Mouse (Mus musculus): ENCODE data around the gene Rab3gap1. TPM values are rescaled to one million over a fixed set of nuclear protein-coding genes. Genes with fewer than 3 reads are reported as not detected.

The Rab3gap1 gene
- total RNA-seq, 2 experiments from 2014 or later: 25.0 to 26.6 TPM

- H3K4me3 ChIP-seq: no peak overlapping the region
- TF ChIP-seq CTCF (IDR thresholded peaks at IDR 0.05): no peak
- no peak overlapping the region; the same call in 1 of the 2 replicates for H3K27ac ChIP-seq
- intact Hi-C loops (cut with DNase I): no loop called here
- DNase-seq: no peak
Observed at GRCm38 (mm10) chr1:127974082-127974481, 105.5 kb downstream of the Rab3gap1 start.

GRCm38 (mm10) chr1:127975676-127976075, 107.1 kb downstream of the Rab3gap1 start:
- Histone ChIP-seq H3K4me3 (no peak overlapping the region), H3K27ac (peak overlapping the region; percentile 1; the same call in 1 of the 2 replicates)
- intact Hi-C loops (cut with DNase I): no loop called here
- DNase-seq: no peak
- TF ChIP-seq CTCF (IDR thresholded peaks at IDR 0.05): no peak

GRCm38 (mm10) chr1:127976106-127976505, 107.5 kb downstream of the Rab3gap1 start:
- intact Hi-C loops (cut with DNase I): no loop called here
- no peak for TF ChIP-seq CTCF (IDR thresholded peaks at IDR 0.05)

GRCm38 (mm10) chr1:127978125-127978524, 109.6 kb downstream of the Rab3gap1 start:
- no peak for TF ChIP-seq CTCF (IDR thresholded peaks at IDR 0.05)
- intact Hi-C loops (cut with DNase I): no loop called here
- no peak overlapping the region for H3K4me3 ChIP-seq

More at GRCm38 (mm10) chr1:127976106-127976505, 107.5 kb downstream of the Rab3gap1 start:
- H3K27ac ChIP-seq: no peak overlapping the region
- no peak for DNase-seq
- H3K4me3 ChIP-seq: no peak overlapping the region

GRCm38 (mm10) chr1:127980911-127981559, 112.5 kb downstream of the Rab3gap1 start:
- DNase-seq: peak; percentile 37
- peak overlapping the region; percentile 48; the same call in 1 of the 2 replicates for H3K27ac ChIP-seq
- no peak overlapping the region for H3K4me3 ChIP-seq
- intact Hi-C loops (cut with DNase I): no loop called here
- peak; percentile 6; the same call in 1 of the 2 replicates for TF ChIP-seq CTCF (IDR thresholded peaks at IDR 0.05)

More at GRCm38 (mm10) chr1:127978125-127978524, 109.6 kb downstream of the Rab3gap1 start:
- no peak for DNase-seq
- no peak overlapping the region for H3K27ac ChIP-seq

GRCm38 (mm10) chr1:127982268-127982667, 113.7 kb downstream of the Rab3gap1 start:
- intact Hi-C loops (cut with DNase I): no loop called here
- H3K4me3 ChIP-seq: no peak overlapping the region
- H3K27ac ChIP-seq: no peak overlapping the region
- TF ChIP-seq CTCF (IDR thresholded peaks at IDR 0.05): no peak
- no peak for DNase-seq

GRCm38 (mm10) chr1:127983274-127983993, 114.9 kb downstream of the Rab3gap1 start:
- H3K4me3 ChIP-seq: no peak overlapping the region
- TF ChIP-seq CTCF (IDR thresholded peaks at IDR 0.05): no peak
- H3K27ac ChIP-seq: no peak overlapping the region
- intact Hi-C loops (cut with DNase I): no loop called here
- DNase-seq: no peak

GRCm38 (mm10) chr1:127985391-127985790, 116.8 kb downstream of the Rab3gap1 start:
- intact Hi-C loops (cut with DNase I): no loop called here
- no peak overlapping the region for H3K4me3 ChIP-seq
- no peak overlapping the region for H3K27ac ChIP-seq
- DNase-seq: no peak
- TF ChIP-seq CTCF (IDR thresholded peaks at IDR 0.05): no peak

- no peak for DNase-seq
- no peak for TF ChIP-seq CTCF (IDR thresholded peaks at IDR 0.05)
- H3K27ac ChIP-seq: peak overlapping the region; percentile 88
- intact Hi-C loops (cut with DNase I): no loop called here
- H3K4me3 ChIP-seq: no peak overlapping the region
Observed at GRCm38 (mm10) chr1:127988246-127988645, 119.7 kb downstream of the Rab3gap1 start.

GRCm38 (mm10) chr1:127989387-127989786, 120.8 kb downstream of the Rab3gap1 start:
- DNase-seq: no peak
- Histone ChIP-seq H3K27ac (peak overlapping the region; percentile 88), H3K4me3 (no peak overlapping the region; the same call in 1 of the 2 replicates)
- TF ChIP-seq CTCF (IDR thresholded peaks at IDR 0.05): no peak
- intact Hi-C loops (cut with DNase I): no loop called here

- no peak for TF ChIP-seq CTCF (IDR thresholded peaks at IDR 0.05)
- peak overlapping the region; percentile 88 for H3K27ac ChIP-seq
- H3K4me3 ChIP-seq: peak overlapping the region; percentile 41
- DNase-seq: peak; percentile 56
- intact Hi-C loops (cut with DNase I): loop anchor here (5.0 kb wide), 1 partner anchor 92 kb away; no protein-coding TSS in a partner anchor
Observed at GRCm38 (mm10) chr1:127989876-127990731, 121.5 kb downstream of the Rab3gap1 start.

Other genes with a start within 250 kb of the Rab3gap1 start
- gene Tmem163, start 189.2 kb upstream of the Rab3gap1 start, total RNA-seq (2021): not detected
- gene Acmsd, start 139.4 kb upstream of the Rab3gap1 start, total RNA-seq (2021): not detected
- 10 to 100 TPM; 20.6 to 28.0 TPM for gene Ccnt2, start 94.6 kb upstream of the Rab3gap1 start, total RNA-seq (2021)
- under 1 TPM in 1 of 2 experiments, not detected in 1; 0.08 TPM for gene Map3k19, start 13.7 kb upstream of the Rab3gap1 start, total RNA-seq (2021)
- 1 to 10 TPM; 5.5 to 6.2 TPM for gene Zranb3, start 234.3 kb downstream of the Rab3gap1 start, total RNA-seq (2021)
- gene R3hdm1, start 234.5 kb downstream of the Rab3gap1 start, total RNA-seq (2021): 10 to 100 TPM; 63.8 to 85.9 TPM